Mouse (Mus musculus) limb, embryonic 10.5 days (tissue): ENCODE measurements around the gene Atp1a1. TPM values are rescaled to one million over a fixed set of nuclear protein-coding genes. Genes with fewer than 3 reads are reported as not detected.

ENCODE experiments used
- DNase-seq: peaks from one replicate; pipeline ENCODE4 v3.0.0-alpha.2; 2017; ENCODE audit warnings: low spot score
- H3K27ac ChIP-seq: fragments of 300-500 bp; sonication (generic); 2 replicates; pipeline ENCODE4 v1.5.1; 2016; ENCODE audit warnings: mild to moderate bottlenecking
- H3K27me3 ChIP-seq: fragments of 300-500 bp; sonication (generic); 2 replicates; pipeline ENCODE4 v1.6.1; 2016; ENCODE audit warnings: low read depth, mild to moderate bottlenecking; ENCODE audit not compliant: poor library complexity, severe bottlenecking
- H3K36me3 ChIP-seq: fragments of 300-500 bp; sonication (generic); 2 replicates; pipeline ENCODE4 v1.6.1; 2016; ENCODE audit warnings: mild to moderate bottlenecking, moderate library complexity
- H3K4me1 ChIP-seq: fragments of 300-500 bp; sonication (generic); 2 replicates; pipeline ENCODE4 v1.6.1; 2016
- H3K4me3 ChIP-seq: fragments of 300-500 bp; sonication (generic); 2 replicates; pipeline ENCODE4 v1.5.1; 2016; ENCODE audit warnings: mild to moderate bottlenecking, moderate library complexity
- H3K9me3 ChIP-seq: fragments of 300-500 bp; sonication (generic); replicated peaks from 2 replicates; pipeline ENCODE4 v1.6.1; 2016; ENCODE audit warnings: mild to moderate bottlenecking
- WGBS: fragments of 180-500 bp; shearing (Covaris S2); methylation state at CpG from one replicate; pipeline ENCODE4 v1.1.7; 2016; 5-methylcytosine and 5-hydroxymethylcytosine counted together
- polyA plus RNA-seq: library from polyadenylated mRNA; unstranded; fragments of >200 nt; fragmentation: Nextera tagmentation; extraction: Ambion mirVana; gene quantifications from 2 replicates; pipeline ENCODE4 v1.2.1, GENCODE M21; 2016

The Atp1a1 gene
- polyA plus RNA-seq, 1 experiment from 2014 or later, result 47.7 TPM

GRCm38 (mm10) chr3:101526603-101527002 lies 77.9 kb downstream of the Atp1a1 start:
- no peak for DNase-seq
- H3K27ac ChIP-seq, result no peak overlapping the region
- H3K4me3 ChIP-seq, result no peak overlapping the region
- H3K36me3 ChIP-seq, result no peaks in the 10 kb centered on the region
- H3K4me1 ChIP-seq, result peaks cover 16% of the 10 kb centered on the region
- H3K9me3 ChIP-seq, result no peaks in the 10 kb centered on the region
- WGBS, result 81% methylated on average over 11 of the region's 11 CpGs
- no peaks in the 10 kb centered on the region for H3K27me3 ChIP-seq

Other genes with a start within 250 kb of the Atp1a1 start
- 59.9 and 84.9 TPM in 2 replicates for gene Igsf3, start 227.6 kb downstream of the Atp1a1 start, polyA plus RNA-seq
- 0.31 and 1.0 TPM in 2 replicates for gene Mab21l3, start 244.3 kb upstream of the Atp1a1 start, polyA plus RNA-seq